Mouse (Mus musculus): ENCODE data around the gene Frmd4a. TPM values are rescaled to one million over a fixed set of nuclear protein-coding genes. Genes with fewer than 3 reads are reported as not detected.
"Not testable (repeated sequence)": the region's sequence is repeated elsewhere in the genome, so short reads cannot be mapped to it uniquely, and the experiment has no call there.

The Frmd4a gene
- polyA plus RNA-seq, 1 experiment from 2014 or later = 24.2 TPM

DNA sequence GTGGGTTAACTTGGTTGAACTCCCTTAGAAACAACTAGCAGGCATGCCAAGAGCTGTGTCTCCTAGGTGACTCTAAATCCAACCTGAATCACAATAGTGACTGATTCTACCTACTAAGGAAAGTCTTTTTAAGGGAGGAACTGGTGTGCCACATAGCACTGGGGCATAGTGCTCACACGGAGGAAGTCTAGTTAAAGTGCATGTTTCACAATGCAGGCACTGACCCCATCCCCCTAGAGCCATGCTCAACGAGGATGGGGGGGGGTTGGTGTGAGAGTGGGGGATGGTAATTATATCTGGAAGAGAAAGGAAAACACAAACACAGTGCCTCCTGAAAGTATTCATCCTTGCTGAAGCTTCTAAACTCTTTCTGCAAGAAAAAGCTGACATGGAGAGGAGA, 533.9 kb downstream of the Frmd4a start:
- Histone ChIP-seq H3K79me2 (ENCODE audit: inconsistent target) (no peaks in the 10 kb centered on the region), H3K36me3 (ENCODE audit: inconsistent target) (no peaks in the 10 kb centered on the region), H3K27ac (no peak overlapping the region), H3K4me3 (ENCODE audit: inconsistent target) (no peak overlapping the region)
- WGBS (ENCODE audit: missing documents) = 13% methylated on average over 2 of the region's 2 CpGs

DNA sequence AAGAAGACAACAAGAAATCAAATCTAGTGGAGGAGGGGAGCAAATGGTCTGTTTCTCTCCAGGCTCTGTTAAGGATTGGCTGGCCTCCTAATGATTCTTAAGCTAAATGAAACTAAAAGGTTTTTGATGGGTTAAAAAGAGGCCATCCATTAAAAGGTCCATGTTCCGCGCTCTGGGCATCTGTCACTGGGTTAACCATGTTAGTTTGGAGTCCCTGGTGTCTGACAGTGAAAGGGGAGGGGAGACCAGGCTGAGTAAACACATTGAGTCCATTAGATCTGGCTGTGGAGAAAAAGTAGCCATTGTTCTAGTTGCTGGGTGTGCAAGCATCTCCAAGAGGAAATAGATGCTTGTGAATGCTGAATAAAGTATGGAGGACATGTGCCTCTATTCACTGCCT, 534.3 kb downstream of the Frmd4a start:
- no peaks in the 10 kb centered on the region; the same call in 1 of the 2 replicates for H3K79me2 ChIP-seq (ENCODE audit: inconsistent target)
- H3K4me3 ChIP-seq (ENCODE audit: inconsistent target) = no peak overlapping the region
- H3K27ac ChIP-seq = no peak overlapping the region
- H3K36me3 ChIP-seq (ENCODE audit: inconsistent target) = no peaks in the 10 kb centered on the region
- 100% methylated on average over 2 of the region's 2 CpGs for WGBS (ENCODE audit: missing documents)

DNA sequence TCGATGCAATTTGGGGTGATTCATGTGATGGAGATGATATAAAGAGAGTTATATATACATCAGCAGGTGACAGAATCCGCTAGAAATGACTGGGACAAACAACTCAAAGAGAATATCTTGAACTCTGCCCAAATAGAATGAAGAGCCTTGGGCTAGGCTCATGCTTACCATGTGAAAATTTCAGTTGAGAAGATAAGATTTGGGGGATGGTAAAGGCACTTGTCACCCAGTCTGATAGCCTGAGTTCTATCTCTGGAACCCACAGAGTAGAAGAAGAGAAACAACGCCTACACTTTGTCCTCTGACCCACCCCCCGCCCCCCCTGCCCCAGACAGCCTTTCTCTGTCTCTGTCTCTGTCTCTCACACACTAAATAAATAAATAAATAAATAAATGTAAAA, 535.0 kb downstream of the Frmd4a start:
- no peaks in the 10 kb centered on the region for H3K36me3 ChIP-seq (ENCODE audit: inconsistent target)
- WGBS (ENCODE audit: missing documents) = 93% methylated on average over 3 of the region's 4 CpGs
- H3K79me2 ChIP-seq (ENCODE audit: inconsistent target) = peaks cover 2% of the 10 kb centered on the region; the same call in 1 of the 2 replicates
- no peak overlapping the region for H3K27ac ChIP-seq
- H3K4me3 ChIP-seq (ENCODE audit: inconsistent target) = no peak overlapping the region

DNA sequence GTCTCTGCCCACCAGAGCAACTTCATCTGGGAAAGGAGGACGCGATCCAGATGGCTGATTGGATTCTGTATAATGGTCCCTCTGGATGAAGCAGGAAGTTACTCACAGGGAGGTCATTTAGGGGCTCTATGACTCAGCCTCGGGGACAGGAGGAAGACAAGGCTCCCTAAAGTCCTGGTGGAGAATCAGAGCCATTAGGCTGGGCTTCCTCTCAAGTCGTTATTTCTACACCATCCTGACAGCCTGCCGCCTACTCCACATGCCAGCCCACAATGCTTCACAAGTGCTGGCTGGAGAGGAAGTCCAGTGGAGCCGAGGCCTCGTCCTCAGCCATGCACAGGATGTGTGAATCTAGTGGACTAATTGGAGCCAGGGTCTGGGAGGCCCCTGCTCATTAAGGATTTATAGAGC, 537.7 kb downstream of the Frmd4a start:
- peak overlapping the region; percentile 68 for H3K27ac ChIP-seq
- peaks cover 15% of the 10 kb centered on the region for H3K79me2 ChIP-seq (ENCODE audit: inconsistent target)
- WGBS (ENCODE audit: missing documents) = 30% methylated on average over 7 of the region's 7 CpGs
- no peak overlapping the region for H3K4me3 ChIP-seq (ENCODE audit: inconsistent target)
- no peaks in the 10 kb centered on the region for H3K36me3 ChIP-seq (ENCODE audit: inconsistent target)

DNA sequence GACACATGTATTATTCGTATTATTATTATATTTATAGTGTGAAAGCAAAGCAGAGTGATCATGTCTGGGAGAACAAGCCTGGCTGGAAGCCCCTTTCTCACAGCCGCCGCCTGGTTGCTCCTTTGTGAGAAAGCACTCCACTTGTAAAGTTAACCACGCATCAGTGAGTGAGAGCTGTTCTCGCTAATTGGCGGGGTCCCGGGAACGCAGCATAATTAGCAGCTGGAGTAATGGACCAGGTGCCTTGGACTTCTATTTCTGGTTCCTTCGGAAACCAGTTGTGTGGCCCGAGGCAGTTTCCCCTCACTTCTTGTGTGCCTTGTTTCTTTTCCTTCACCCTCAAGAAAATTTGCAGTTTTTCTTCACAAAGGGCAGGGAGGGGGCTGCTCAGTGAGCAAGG, 538.7 kb downstream of the Frmd4a start:
- 87% methylated on average over 5 of the region's 10 CpGs for WGBS (ENCODE audit: missing documents)
- H3K79me2 ChIP-seq (ENCODE audit: inconsistent target) = peaks cover 25% of the 10 kb centered on the region
- no peaks in the 10 kb centered on the region for H3K36me3 ChIP-seq (ENCODE audit: inconsistent target)
- H3K4me3 ChIP-seq (ENCODE audit: inconsistent target) = no peak overlapping the region
- H3K27ac ChIP-seq = peak overlapping the region; percentile 95; the same call in 1 of the 2 replicates

DNA sequence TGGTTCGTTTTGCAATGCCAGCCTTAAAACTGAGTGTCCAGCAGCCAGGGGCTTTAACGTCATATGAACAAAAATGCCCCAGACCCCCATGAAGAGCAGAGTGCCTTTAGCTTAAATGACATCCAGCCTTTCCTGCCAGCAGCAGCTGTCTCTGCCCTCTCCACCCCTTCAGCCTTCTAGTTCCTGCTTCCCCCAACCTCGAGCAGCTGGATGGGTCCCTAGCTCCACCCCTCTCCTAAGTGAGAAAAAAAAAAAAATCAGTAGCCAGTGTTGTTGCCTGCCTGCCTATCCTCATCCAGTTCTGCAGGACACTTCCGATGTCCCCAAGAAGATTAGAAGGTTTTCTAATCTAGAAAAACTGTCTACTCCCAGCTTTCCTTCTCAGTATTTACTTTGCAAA, 539.5 kb downstream of the Frmd4a start:
- Histone ChIP-seq H3K4me3 (ENCODE audit: inconsistent target) (no peak overlapping the region), H3K79me2 (ENCODE audit: inconsistent target) (peaks cover 33% of the 10 kb centered on the region), H3K27ac (peak overlapping the region; percentile 95), H3K36me3 (ENCODE audit: inconsistent target) (no peaks in the 10 kb centered on the region)
- WGBS (ENCODE audit: missing documents) = 10% methylated on average over 4 of the region's 4 CpGs

DNA sequence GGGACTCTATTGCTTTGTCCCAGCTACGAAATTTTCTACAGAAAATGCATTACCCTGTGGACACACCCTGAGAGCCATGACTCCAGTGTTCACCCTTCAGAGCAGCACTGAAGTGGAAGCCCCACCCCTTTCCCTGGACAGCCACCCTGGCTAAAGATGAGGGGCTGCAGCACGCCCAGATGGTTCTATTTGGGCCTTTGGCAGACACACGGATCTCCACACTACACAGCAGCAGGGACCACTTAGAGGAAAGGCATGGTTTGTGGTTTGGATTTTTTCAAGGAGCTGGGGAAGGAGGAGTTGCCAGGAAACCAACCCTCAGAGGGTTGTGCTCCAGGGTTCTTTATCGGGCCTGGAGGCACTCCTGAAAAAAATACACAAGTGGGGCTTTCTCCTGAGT, 539.9 kb downstream of the Frmd4a start:
- no peak overlapping the region for H3K4me3 ChIP-seq (ENCODE audit: inconsistent target)
- H3K79me2 ChIP-seq (ENCODE audit: inconsistent target) = peaks cover 37% of the 10 kb centered on the region
- 31% methylated on average over 4 of the region's 4 CpGs for WGBS (ENCODE audit: missing documents)
- no peaks in the 10 kb centered on the region for H3K36me3 ChIP-seq (ENCODE audit: inconsistent target)
- peak overlapping the region; percentile 95 for H3K27ac ChIP-seq

DNA sequence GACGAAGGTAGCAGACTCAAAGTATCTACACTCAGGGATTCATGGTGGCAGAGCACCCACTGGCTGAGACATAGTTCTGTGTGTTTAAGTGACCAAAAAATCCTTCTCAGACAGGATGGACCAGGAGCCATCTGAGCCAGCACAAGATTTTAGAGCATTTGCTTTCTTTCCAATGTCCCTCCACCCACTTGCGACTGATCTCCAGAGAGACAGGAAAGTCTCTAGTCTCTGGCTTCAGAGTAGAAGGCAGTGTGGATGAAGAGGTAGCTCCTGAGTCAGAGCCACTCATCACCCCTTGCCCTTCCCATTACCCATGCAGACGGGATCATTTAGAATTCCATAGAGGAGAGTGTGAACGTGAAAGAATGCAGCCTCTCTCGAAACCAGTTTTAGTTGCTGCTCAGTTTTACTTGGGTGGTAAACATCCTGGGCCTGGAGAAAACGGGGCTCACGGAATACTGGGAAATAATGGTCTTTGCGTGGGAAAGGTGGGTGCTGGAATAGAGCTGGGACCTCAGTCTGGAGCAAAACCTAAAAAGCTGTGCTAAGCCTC, 541.2 kb downstream of the Frmd4a start:
- 16% methylated on average over 8 of the region's 8 CpGs for WGBS (ENCODE audit: missing documents)
- H3K27ac ChIP-seq = peak overlapping the region; percentile 95

GRCm38 (mm10) chr2:4559211-4559882, 541.8 kb downstream of the Frmd4a start:
- Histone ChIP-seq H3K4me3 (ENCODE audit: inconsistent target) (peak overlapping the region; percentile 82), H3K79me2 (ENCODE audit: inconsistent target) (peaks cover 56% of the 10 kb centered on the region), H3K27ac (peak overlapping the region; percentile 95), H3K36me3 (ENCODE audit: inconsistent target) (no peaks in the 10 kb centered on the region)
- WGBS (ENCODE audit: missing documents) = under 1% methylated on average over 27 of the region's 27 CpGs

More for the DNA sequence above, 541.2 kb downstream of the Frmd4a start:
- Histone ChIP-seq H3K36me3 (ENCODE audit: inconsistent target) (no peaks in the 10 kb centered on the region), H3K4me3 (ENCODE audit: inconsistent target) (peak overlapping the region; percentile 82), H3K79me2 (ENCODE audit: inconsistent target) (peaks cover 50% of the 10 kb centered on the region)

- 3% methylated on average over 8 of the region's 8 CpGs for WGBS (ENCODE audit: missing documents)
- H3K79me2 ChIP-seq (ENCODE audit: inconsistent target) = peaks cover 61% of the 10 kb centered on the region
- H3K27ac ChIP-seq = peak overlapping the region; percentile 95
- H3K36me3 ChIP-seq (ENCODE audit: inconsistent target) = no peaks in the 10 kb centered on the region
- peak overlapping the region; percentile 82 for H3K4me3 ChIP-seq (ENCODE audit: inconsistent target)
Observed at GRCm38 (mm10) chr2:4559883-4560247, 542.3 kb downstream of the Frmd4a start.

DNA sequence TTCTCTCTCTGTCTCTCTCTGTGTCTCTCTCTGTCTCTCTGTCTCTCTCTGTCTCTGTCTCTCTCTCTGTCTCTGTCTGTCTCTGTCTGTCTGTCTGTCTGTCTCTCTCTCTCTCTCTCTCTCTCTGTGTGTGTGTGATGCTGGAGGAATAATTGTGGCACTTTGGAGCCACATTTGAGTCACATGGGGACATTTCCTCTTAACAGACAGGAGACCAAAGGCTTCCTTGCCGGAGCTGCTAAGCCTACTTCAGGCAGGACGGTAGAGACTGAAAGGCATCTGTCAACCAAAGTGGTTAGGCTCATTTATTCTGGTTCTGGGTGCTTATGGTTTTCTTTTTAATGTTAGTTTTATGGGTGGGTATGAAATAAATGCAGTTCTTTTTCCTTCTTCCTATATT, 543.0 kb downstream of the Frmd4a start:
- H3K79me2 ChIP-seq (ENCODE audit: inconsistent target) = peaks cover 68% of the 10 kb centered on the region
- peak overlapping the region; percentile 82 for H3K4me3 ChIP-seq (ENCODE audit: inconsistent target)
- WGBS (ENCODE audit: missing documents) = 0% methylated on average over 2 of the region's 2 CpGs
- H3K36me3 ChIP-seq (ENCODE audit: inconsistent target) = not testable (repeated sequence)
- H3K27ac ChIP-seq = peak overlapping the region; percentile 95

- Histone ChIP-seq H3K27ac (peak overlapping the region; percentile 95), H3K36me3 (ENCODE audit: inconsistent target) (peaks cover 5% of the 10 kb centered on the region; the same call in 1 of the 2 replicates), H3K79me2 (ENCODE audit: inconsistent target) (peaks cover 75% of the 10 kb centered on the region), H3K4me3 (ENCODE audit: inconsistent target) (peak overlapping the region; percentile 82)
- 0% methylated on average over 5 of the region's 5 CpGs for WGBS (ENCODE audit: missing documents)
Observed at GRCm38 (mm10) chr2:4561196-4561595, 543.7 kb downstream of the Frmd4a start.

DNA sequence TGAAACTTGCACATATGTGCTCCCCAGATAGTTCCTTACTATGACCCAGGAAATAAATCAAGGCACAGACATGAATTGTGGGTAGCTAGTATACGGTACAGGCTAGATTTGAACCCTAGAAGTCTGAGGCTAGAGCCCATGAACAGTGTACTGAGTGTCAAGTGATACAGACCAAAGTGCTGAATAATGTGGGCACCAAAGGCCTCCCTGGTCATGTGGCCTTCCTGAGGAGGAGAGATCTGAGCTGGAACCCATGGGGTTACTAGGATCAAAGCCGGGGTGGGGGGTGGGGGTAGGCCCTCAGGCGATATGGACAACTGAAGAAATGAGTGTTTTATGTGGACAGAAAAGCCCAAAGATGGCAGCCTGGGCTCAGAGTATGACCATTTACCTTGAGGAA, 544.9 kb downstream of the Frmd4a start:
- WGBS (ENCODE audit: missing documents) = 69% methylated on average over 3 of the region's 3 CpGs
- Histone ChIP-seq H3K27ac (0 out of 2 replicates have a peak overlapping the region, but pooled peaks have one; percentile 7), H3K79me2 (ENCODE audit: inconsistent target) (peaks cover 83% of the 10 kb centered on the region), H3K36me3 (ENCODE audit: inconsistent target) (peaks cover 11% of the 10 kb centered on the region; the same call in 1 of the 2 replicates), H3K4me3 (ENCODE audit: inconsistent target) (peak overlapping the region; percentile 82)

GRCm38 (mm10) chr2:4562826-4563225, 545.3 kb downstream of the Frmd4a start:
- peaks cover 11% of the 10 kb centered on the region; the same call in 1 of the 2 replicates for H3K36me3 ChIP-seq (ENCODE audit: inconsistent target)
- no peak overlapping the region for H3K27ac ChIP-seq
- H3K4me3 ChIP-seq (ENCODE audit: inconsistent target) = peak overlapping the region; percentile 82; the same call in 1 of the 2 replicates
- H3K79me2 ChIP-seq (ENCODE audit: inconsistent target) = peaks cover 83% of the 10 kb centered on the region
- 75% methylated on average over 5 of the region's 5 CpGs for WGBS (ENCODE audit: missing documents)

DNA sequence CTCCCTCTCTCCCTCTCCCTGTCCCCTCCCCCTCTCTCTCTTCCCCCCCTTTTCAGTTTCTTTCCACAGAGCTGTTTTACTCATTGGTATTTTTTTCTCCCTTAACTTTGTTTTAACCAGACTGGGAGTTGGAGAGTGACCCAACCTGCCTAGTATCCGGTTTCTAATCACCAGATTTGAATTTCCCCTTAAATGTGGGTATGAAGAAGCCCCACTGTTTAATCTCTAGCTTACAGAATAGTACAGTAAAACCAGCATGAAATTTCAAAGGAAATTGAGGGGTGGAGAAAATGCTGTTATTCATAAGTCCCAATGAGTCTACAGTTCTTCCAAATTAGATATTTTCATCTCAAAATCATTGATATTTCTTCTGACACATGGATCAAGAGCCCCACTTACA, 545.8 kb downstream of the Frmd4a start:
- H3K36me3 ChIP-seq (ENCODE audit: inconsistent target) = peaks cover 11% of the 10 kb centered on the region; the same call in 1 of the 2 replicates
- no peak overlapping the region for H3K27ac ChIP-seq
- H3K79me2 ChIP-seq (ENCODE audit: inconsistent target) = peaks cover 83% of the 10 kb centered on the region
- H3K4me3 ChIP-seq (ENCODE audit: inconsistent target) = no peak overlapping the region
- 50% methylated on average over 1 of the region's 1 CpGs for WGBS (ENCODE audit: missing documents)
